Mouse (Mus musculus) olfactory bulb, adult 2 months (tissue): ENCODE measurements at regions not wholly inside any gene's neighbourhood (a gene's known extent, or its start where the extent isn't known, plus 50 kb on each side); places are given as distances from the start of the nearest gene placed in this dataset.

Experiments used
- H3K27ac ChIP-seq: fragments of 200-500 bp; 2 replicates; pipeline ENCODE4 v1.5.1; 2012; ENCODE audit warnings: low read depth, low read length; ENCODE audit not compliant: insufficient read depth
- H3K4me1 ChIP-seq: fragments of 200-500 bp; 2 replicates; pipeline ENCODE4 v1.6.1; 2012; ENCODE audit warnings: low read length; ENCODE audit not compliant: control insufficient read depth, insufficient read depth
- H3K4me3 ChIP-seq: fragments of 200-500 bp; 2 replicates; pipeline ENCODE4 v1.5.1; 2012; ENCODE audit warnings: mild to moderate bottlenecking, low read depth, low read length, moderate library complexity; ENCODE audit not compliant: insufficient read depth
- CTCF ChIP-seq: fragments of 200-500 bp; IDR thresholded peaks from 2 replicates; pipeline ENCODE4 v1.5.1; 2012; ENCODE audit warnings: low read depth, mild to moderate bottlenecking, low read length, moderate library complexity; ENCODE audit not compliant: insufficient read depth
- POLR2A ChIP-seq: fragments of 200-500 bp; IDR thresholded peaks from 2 replicates; pipeline ENCODE4 v1.6.1; 2012; ENCODE audit warnings: mild to moderate bottlenecking, low read depth, low read length, moderate library complexity; ENCODE audit not compliant: insufficient read depth
- WGBS: fragments of 180-500 bp; shearing (Covaris S2); methylation state at CpG from one replicate; pipeline ENCODE4 v1.1.7; 2018; 5-methylcytosine and 5-hydroxymethylcytosine counted together

GRCm38 (mm10) chr12:9274181-9274580, 244.4 kb downstream of the Ttc32 start:
- no peak for TF ChIP-seq CTCF
- TF ChIP-seq POLR2A: no peak
- 70% methylated on average over 1 of the region's 1 CpGs for WGBS
- Histone ChIP-seq H3K4me1 (no peaks in the 10 kb centered on the region), H3K27ac (no peak overlapping the region), H3K4me3 (no peak overlapping the region)

- no peak overlapping the region for H3K4me3 ChIP-seq
- H3K4me1 ChIP-seq: no peaks in the 10 kb centered on the region
- TF ChIP-seq CTCF (no peak), POLR2A (no peak)
- no peak overlapping the region for H3K27ac ChIP-seq
- WGBS: 94% methylated on average over 7 of the region's 7 CpGs
Measured at GRCm38 (mm10) chr12:9275697-9276096, 245.9 kb downstream of the Ttc32 start.

- WGBS: 40% methylated on average over 5 of the region's 5 CpGs
Measured at GRCm38 (mm10) chr12:9278735-9279134, 248.9 kb downstream of the Ttc32 start.

GRCm38 (mm10) chr12:9279893-9280605, 250.3 kb downstream of the Ttc32 start:
- H3K4me1 ChIP-seq: no peaks in the 10 kb centered on the region
- whole genome bisulfite sequencing: 67% methylated on average over 5 of the region's 5 CpGs
- no peak for TF ChIP-seq CTCF
- no peak for TF ChIP-seq POLR2A

More at GRCm38 (mm10) chr12:9278735-9279134, 248.9 kb downstream of the Ttc32 start:
- no peak overlapping the region for H3K4me3 ChIP-seq
- TF ChIP-seq CTCF: no peak
- TF ChIP-seq POLR2A: no peak
- no peaks in the 10 kb centered on the region for H3K4me1 ChIP-seq
- H3K27ac ChIP-seq: no peak overlapping the region

GRCm38 (mm10) chr12:9287271-9287670, 257.5 kb downstream of the Ttc32 start:
- WGBS: 82% methylated on average over 2 of the region's 2 CpGs
- Histone ChIP-seq H3K4me3 (no peak overlapping the region), H3K4me1 (no peaks in the 10 kb centered on the region), H3K27ac (no peak overlapping the region)
- TF ChIP-seq POLR2A (no peak), CTCF (no peak)

More at GRCm38 (mm10) chr12:9279893-9280605, 250.3 kb downstream of the Ttc32 start:
- H3K4me3 ChIP-seq: no peak overlapping the region
- H3K27ac ChIP-seq: no peak overlapping the region

- no peak for TF ChIP-seq POLR2A
- TF ChIP-seq CTCF: no peak
- no peak overlapping the region for H3K4me3 ChIP-seq
- H3K27ac ChIP-seq: no peak overlapping the region
- 0 out of 2 replicates have a peak, but pooled peaks cover 2% of the 10 kb centered on the region for H3K4me1 ChIP-seq
Measured at GRCm38 (mm10) chr12:9292656-9293055, 262.9 kb downstream of the Ttc32 start.

- Histone ChIP-seq H3K4me3 (no peak overlapping the region), H3K4me1 (0 out of 2 replicates have a peak, but pooled peaks cover 2% of the 10 kb centered on the region), H3K27ac (no peak overlapping the region)
- 83% methylated on average over 3 of the region's 3 CpGs for WGBS
- TF ChIP-seq POLR2A (no peak), CTCF (no peak)
Measured at GRCm38 (mm10) chr12:9295211-9295610, 265.4 kb downstream of the Ttc32 start.

GRCm38 (mm10) chr12:9298848-9299655, 269.3 kb downstream of the Ttc32 start:
- H3K4me3 ChIP-seq: no peak overlapping the region
- TF ChIP-seq CTCF (no peak), POLR2A (no peak)
- H3K27ac ChIP-seq: no peak overlapping the region
- WGBS: 78% methylated on average over 5 of the region's 5 CpGs
- no peaks in the 10 kb centered on the region for H3K4me1 ChIP-seq

- H3K4me3 ChIP-seq: no peak overlapping the region
- H3K4me1 ChIP-seq: no peaks in the 10 kb centered on the region
- 71% methylated on average over 2 of the region's 2 CpGs for WGBS
- no peak overlapping the region for H3K27ac ChIP-seq
- TF ChIP-seq POLR2A: no peak
- no peak for TF ChIP-seq CTCF
Measured at GRCm38 (mm10) chr12:9304146-9304545, 265.8 kb upstream of the Osr1 start.
